Mouse (Mus musculus) kidney, adult 18-20 months (tissue): ENCODE data around the gene D230025D16Rik.

Experiments
- DNase-seq: peaks from one replicate; pipeline ENCODE4 v3.0.0; 2021

D230025D16Rik gene

DNA sequence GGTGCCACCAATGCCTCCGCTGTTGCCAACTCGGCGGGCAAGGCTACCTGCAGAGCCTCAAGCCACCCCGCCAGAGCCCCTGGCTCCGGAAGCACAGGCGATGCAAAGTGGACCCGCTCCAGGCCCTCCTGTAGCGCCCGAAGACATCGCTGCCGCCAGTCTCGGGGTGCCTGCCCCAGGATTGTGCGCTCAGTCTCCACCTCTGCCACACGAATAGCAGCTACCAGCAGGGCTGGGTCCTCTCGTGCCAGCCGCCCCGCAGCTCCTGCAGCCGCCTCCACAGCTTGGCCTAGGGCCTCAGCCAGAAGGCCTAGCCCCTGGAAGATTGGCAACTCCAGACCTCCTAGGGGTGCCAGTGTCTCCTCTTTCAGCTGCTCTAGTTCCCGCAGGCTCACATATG lies 68.5 kb downstream of the D230025D16Rik start:
- no peak for DNase-seq

DNA sequence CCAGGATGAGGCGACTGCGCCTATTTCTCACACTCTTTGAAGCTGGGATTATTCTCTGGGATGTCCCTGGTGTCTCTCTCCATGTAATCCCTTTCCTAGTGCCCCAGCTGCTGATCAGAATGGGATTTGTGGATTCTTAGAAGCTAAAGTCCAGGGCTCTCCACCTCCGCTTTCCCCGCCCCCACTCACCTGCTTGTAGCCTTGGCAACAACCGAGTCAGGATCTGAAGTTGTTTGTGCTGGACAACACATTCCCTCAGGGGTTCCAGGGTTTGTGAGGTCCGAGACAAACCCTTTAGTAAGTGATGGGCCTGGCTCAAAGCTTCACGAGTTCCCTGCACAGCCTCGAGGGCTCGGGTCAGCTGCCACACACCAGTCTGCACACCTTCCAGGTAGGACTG lies 69.8 kb downstream of the D230025D16Rik start:
- no peak for DNase-seq

DNA sequence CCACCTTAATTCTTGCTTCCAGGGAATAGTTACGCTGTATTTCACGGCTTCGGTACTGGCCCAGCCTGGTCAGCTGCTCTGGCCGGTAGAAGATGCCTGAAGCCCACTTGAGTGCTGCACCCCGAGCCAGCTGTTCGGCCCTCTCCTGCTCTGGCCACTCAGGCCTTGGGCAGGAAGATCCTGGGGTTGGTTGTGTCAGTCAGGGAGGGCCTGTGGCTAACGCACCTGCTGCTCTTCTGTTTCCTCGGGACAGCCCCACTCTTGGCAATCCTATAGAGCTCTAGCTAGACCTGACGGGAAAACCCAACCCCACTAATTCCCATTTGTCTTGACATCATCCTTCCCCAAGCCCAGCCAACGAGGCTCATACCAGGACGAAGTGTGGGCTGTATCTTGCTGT lies 70.3 kb downstream of the D230025D16Rik start:
- no peak for DNase-seq

DNA sequence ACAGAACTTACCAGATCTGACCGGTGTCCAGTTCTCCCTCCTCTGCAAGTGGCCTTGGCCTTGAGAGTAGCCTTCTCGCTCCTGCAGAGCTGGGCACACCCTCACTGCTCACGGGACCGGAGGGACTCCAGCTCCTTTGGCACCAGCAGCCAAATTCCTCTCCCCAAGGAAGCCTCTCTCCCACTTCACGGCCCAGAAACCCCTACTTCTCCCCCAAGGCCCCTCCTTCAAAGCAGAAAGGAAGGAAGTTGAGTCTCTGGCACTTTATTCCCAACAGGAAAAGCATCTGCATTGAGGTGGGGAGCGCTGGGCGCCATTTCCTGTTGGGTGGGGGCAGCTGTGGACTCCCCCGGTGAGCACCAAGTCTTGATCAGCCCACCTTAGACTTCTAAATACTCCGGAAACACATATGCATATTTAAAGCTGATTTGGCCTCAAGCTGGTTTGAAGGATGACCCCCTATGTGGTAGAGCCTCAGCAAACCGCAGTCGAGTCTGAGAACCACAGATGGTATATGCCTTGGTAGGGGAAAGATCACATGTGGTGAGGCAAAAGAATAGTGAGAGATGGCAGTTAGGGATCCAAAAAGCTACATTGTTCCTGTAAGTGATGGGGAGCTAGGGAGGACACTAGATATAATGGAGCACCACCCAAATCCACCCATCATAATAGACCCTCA lies 71.1 kb downstream of the D230025D16Rik start, which contains the start of gene Exoc3l:
Gene Exoc3l (minus strand): TSS at position 207 of the 679 bp plus-strand sequence.
- peak; percentile 26 for DNase-seq

DNA sequence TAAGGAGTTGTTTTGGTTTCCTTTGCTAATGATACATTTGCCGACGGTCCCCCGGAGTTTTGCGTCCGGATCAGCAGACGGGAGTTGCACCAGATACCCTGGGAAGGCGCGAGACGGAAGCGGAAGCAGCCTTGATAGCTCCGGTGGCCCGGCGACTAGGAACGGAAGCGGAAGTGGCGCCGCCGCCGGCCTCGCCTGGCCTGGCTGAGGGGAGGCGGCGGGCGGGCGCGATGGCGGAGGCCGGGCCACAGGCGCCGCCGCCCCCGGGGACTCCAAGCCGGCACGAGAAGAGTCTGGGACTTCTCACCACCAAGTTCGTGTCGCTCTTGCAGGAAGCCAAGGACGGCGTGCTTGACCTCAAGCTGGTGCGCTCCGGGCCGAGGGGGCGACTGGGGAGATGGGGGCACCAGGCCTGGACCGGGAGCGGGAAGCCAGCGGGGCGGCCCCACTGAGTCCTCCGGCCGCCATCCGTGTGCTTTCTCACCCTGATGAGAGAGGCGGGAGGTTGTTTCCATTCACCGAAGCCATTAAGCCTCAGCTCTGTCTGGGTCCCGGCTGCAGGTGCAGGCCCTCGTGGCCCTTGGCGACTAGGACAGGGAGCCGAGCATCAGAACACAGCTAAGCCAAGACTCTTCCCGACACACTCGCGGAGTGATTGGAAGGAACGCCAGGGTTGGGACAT lies 72.7 kb downstream of the D230025D16Rik start, which contains the start of gene E2f4:
Gene E2f4 (plus strand): TSS at position 153 of the 682 bp plus-strand sequence.
- peak; percentile 93 for DNase-seq

DNA sequence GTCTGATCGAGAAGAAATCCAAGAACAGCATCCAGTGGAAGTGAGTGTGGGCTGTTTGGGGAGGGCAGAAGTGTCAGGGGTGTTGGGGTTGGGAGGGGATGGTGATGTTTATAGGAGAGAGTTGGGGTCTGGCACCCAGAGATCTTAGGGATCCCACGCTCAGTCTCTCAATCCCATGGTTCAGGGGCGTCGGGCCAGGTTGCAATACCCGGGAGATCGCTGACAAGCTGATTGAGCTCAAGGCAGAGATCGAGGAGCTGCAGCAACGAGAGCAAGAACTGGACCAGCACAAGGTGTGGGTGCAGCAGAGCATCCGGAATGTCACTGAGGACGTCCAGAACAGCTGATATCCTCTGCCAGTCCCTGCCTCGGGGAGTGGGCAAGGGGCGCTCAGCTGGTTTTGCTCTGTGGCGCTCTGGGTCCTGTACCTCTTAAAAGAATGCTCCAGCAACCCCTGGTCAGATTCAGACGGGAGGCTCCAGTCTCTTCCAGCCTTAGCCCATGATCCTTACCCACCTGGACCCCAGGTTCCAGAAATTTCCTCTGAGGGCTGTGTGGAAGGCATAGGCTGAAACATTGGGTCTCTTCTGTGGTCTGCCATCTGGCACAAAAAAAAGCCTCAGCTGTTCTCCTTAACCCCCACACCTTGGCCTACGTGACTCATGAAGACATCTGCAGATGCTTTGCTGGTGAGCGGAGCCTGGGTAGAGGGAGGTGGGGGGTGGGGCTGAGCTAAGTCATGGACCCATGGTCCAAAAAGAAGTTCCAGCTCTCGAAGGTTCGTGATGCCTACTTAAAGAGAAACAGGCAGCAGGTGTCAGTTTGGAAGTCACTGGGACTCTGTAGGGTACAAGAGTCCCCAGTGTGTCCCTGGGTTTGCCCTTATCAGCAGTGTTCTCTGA lies 73.7 kb downstream of the D230025D16Rik start:
- no peak for DNase-seq

DNA sequence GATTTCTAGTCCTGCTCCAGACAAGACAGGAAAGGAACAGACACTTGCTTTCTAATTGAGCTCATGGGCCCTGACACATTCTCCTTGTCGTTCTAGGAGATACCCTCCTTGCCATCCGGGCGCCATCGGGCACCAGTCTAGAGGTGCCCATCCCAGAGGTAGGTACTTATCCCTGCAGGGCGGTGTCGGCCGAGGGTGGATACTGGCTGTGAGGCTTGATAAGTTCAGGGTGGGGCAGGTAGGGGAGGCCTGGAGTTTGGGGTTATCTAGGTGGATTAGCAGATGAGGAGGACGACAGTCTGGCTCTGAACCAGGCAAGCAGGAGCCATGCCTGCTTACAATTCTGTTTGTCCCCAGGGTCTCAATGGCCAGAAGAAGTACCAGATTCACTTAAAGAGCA lies 75.0 kb downstream of the D230025D16Rik start:
- DNase-seq = no peak
